ENCODE assay signal across 23 mouse cellular contexts in genomic region chr17:79015831-79016230, GRCm38 (mm10). TPM values are rescaled to one million over a fixed set of nuclear protein-coding genes. Genes with fewer than 3 reads are reported as not detected.
DNase-seq lines count a peak whose midpoint lies in the region; ATAC-seq lines count a peak whose summit lies in the region.
"Had no signal": no experiment of that assay in that cellular context is flagged by ENCODE, and none has a peak within 500 bp of the region (broad histone marks: within the 10 kb centered on the region; RNA-seq: fewer than 3 reads in every experiment).

No protein-coding gene starts in this region.

- H3K9me3 ChIP-seq in heart, embryonic 14.5 days (ENCODE audit: control insufficient read depth, low read length), result no peaks in the 10 kb centered on the region
- H3K9me3 ChIP-seq in midbrain, embryonic 11.5 days (ENCODE audit: control insufficient read depth, low read length), result no peaks in the 10 kb centered on the region
- H3K9me3 ChIP-seq in midbrain, embryonic 16.5 days (replicated peaks; ENCODE audit: control insufficient read depth, low read length, poor library complexity, severe bottlenecking), result no peaks in the 10 kb centered on the region
- H3K9me3 ChIP-seq: embryonic facial prominence, embryonic 15.5 days; midbrain, embryonic 12.5 days had no signal

- H3K4me2 ChIP-seq in heart, embryonic 14.5 days (ENCODE audit: low read length), result peak overlapping the region; percentile 31
- H3K4me2 ChIP-seq in midbrain, embryonic 11.5 days, result no peak overlapping the region
- H3K4me2 ChIP-seq in midbrain, embryonic 16.5 days (ENCODE audit: low read length), result no peak overlapping the region
- H3K4me2 ChIP-seq: embryonic facial prominence, embryonic 15.5 days; midbrain, embryonic 12.5 days had no signal

- H3K36me3 ChIP-seq in heart, embryonic 14.5 days (ENCODE audit: control insufficient read depth, insufficient read depth, low read length), result peaks cover 25% of the 10 kb centered on the region
- peaks cover 7% of the 10 kb centered on the region; the same call in 1 of the 2 replicates for H3K36me3 ChIP-seq in midbrain, embryonic 11.5 days (ENCODE audit: control insufficient read depth, insufficient read depth, low read length)
- no peaks in the 10 kb centered on the region for H3K36me3 ChIP-seq in midbrain, embryonic 16.5 days (ENCODE audit: control insufficient read depth, insufficient read depth, low read length)

- 29% methylated on average over 10 of the region's 10 CpGs for WGBS in heart, embryonic 14.5 days
- WGBS in midbrain, embryonic 11.5 days, result 91% methylated on average over 10 of the region's 10 CpGs
- 82% methylated on average over 10 of the region's 10 CpGs for WGBS in midbrain, embryonic 16.5 days

- H3K4me1 ChIP-seq in heart, embryonic 14.5 days (ENCODE audit: control insufficient read depth in 2 of 2, insufficient read depth in 2 of 2, low read length in 2 of 2), result peaks cover 10 to 40% of the 10 kb centered on the region in 2 experiments
- H3K4me1 ChIP-seq in midbrain, embryonic 11.5 days (ENCODE audit: control insufficient read depth, insufficient read depth, low read length), result peaks cover 8% of the 10 kb centered on the region; the same call in 1 of the 2 replicates
- H3K4me1 ChIP-seq in midbrain, embryonic 16.5 days (ENCODE audit: control insufficient read depth, insufficient read depth, low read length), result peaks cover 3% of the 10 kb centered on the region; the same call in 1 of the 2 replicates

- intact Hi-C loops in heart, postnatal 14 days (cut with DNase I), result no loop called here

- no peak overlapping the region for H3K9ac ChIP-seq in heart, embryonic 14.5 days (ENCODE audit: low read length)
- H3K9ac ChIP-seq in midbrain, embryonic 11.5 days (ENCODE audit: low read length), result no peak overlapping the region
- no peak overlapping the region for H3K9ac ChIP-seq in midbrain, embryonic 16.5 days (ENCODE audit: low read depth, low read length)
- H3K9ac ChIP-seq: embryonic facial prominence, embryonic 15.5 days; forebrain, postnatal 0 days; midbrain, embryonic 12.5 days had no signal

- H3K27ac ChIP-seq in heart, embryonic 14.5 days (replicated peaks in 1 of 2; ENCODE audit: control insufficient read depth in 1 of 2, insufficient read depth in 1 of 2, low read depth in 2 of 2, low read length in 2 of 2), result no peak overlapping the region
- no peak overlapping the region for H3K27ac ChIP-seq in midbrain, embryonic 11.5 days (ENCODE audit: low read depth, low read length)
- H3K27ac ChIP-seq in midbrain, embryonic 16.5 days (ENCODE audit: low read length), result no peak overlapping the region
- H3K27ac ChIP-seq: embryonic facial prominence, embryonic 15.5 days; kidney, postnatal 0 days; midbrain, embryonic 12.5 days had no signal

- DNase-seq in heart, postnatal 14 days, result no peak
- peak; percentile 66 for DNase-seq in midbrain, embryonic 11.5 days (ENCODE audit: low spot score, missing footprints)
- DNase-seq in layer of hippocampus, postnatal 36 days, result no peak
- DNase-seq in urinary bladder, adult 2 months (ENCODE audit: low spot score), result no peak
- DNase-seq: adrenal gland, postnatal 36 days; B cell, adult 2 months; cerebellum, adult 18-20 months; cerebellum, postnatal 36 days; forebrain, postnatal 0 days; gastrocnemius, postnatal 36 days; kidney, adult 18-20 months; lung, adult 2 months; lung, postnatal 36 days; right cerebral cortex, postnatal 14 days; spleen, adult 18-20 months; thymus, postnatal 25 days had no signal

- no peak for ATAC-seq in heart, embryonic 14.5 days (ENCODE audit: insufficient number of reproducible peaks, insufficient read depth, low FRiP score, low read depth)
- no peak for ATAC-seq in midbrain, embryonic 11.5 days (ENCODE audit: low FRiP score)
- ATAC-seq in midbrain, embryonic 16.5 days, result no peak
- peak; percentile 63 for ATAC-seq in megakaryocyte, adult 5-6 weeks (ENCODE audit: poor library complexity, severe bottlenecking)
- ATAC-seq: forebrain, postnatal 0 days; hindbrain, embryonic 16.5 days had no signal

- no peak overlapping the region for H3K4me3 ChIP-seq in heart, embryonic 14.5 days (ENCODE audit: control insufficient read depth in 1 of 2, insufficient read depth in 1 of 2, low read depth in 1 of 2, low read length in 2 of 2)
- no peak overlapping the region for H3K4me3 ChIP-seq in midbrain, embryonic 11.5 days (ENCODE audit: low read depth, low read length)
- H3K4me3 ChIP-seq in midbrain, embryonic 16.5 days (ENCODE audit: low read depth, low read length), result no peak overlapping the region
- H3K4me3 ChIP-seq: embryonic facial prominence, embryonic 15.5 days; midbrain, embryonic 12.5 days had no signal

- H3K27me3 ChIP-seq in heart, embryonic 14.5 days (ENCODE audit: control insufficient read depth, insufficient read depth, low read length), result no peaks in the 10 kb centered on the region
- no peaks in the 10 kb centered on the region for H3K27me3 ChIP-seq in midbrain, embryonic 11.5 days (ENCODE audit: control insufficient read depth, insufficient read depth, low read length)
- H3K27me3 ChIP-seq in midbrain, embryonic 16.5 days (ENCODE audit: control insufficient read depth, insufficient read depth, low read depth, low read length), result no peaks in the 10 kb centered on the region
- H3K27me3 ChIP-seq: embryonic facial prominence, embryonic 15.5 days; midbrain, embryonic 12.5 days had no signal

RNA-seq across cellular contexts. Expression of gene Prkd3, which starts 4.8 kb away (rescaled TPM):
- polyA plus RNA-seq in heart, embryonic 14.5 days (2014; fragmentation: Nextera tagmentation; extraction: Ambion mirVana), result 27.1 and 28.2 TPM in 2 replicates
- 10 to 100 TPM; 22.9 to 23.8 TPM for total RNA-seq in heart, postnatal 14 days (2021)
- polyA plus RNA-seq in midbrain, embryonic 11.5 days (2014; fragmentation: Nextera tagmentation; extraction: Ambion mirVana), result 48.0 and 48.5 TPM in 2 replicates
- 9.8 and 10.3 TPM in 2 replicates for polyA plus RNA-seq in midbrain, embryonic 16.5 days (2015; fragmentation: Nextera tagmentation; extraction: Ambion mirVana)
- total RNA-seq in megakaryocyte, adult 5-6 weeks (2015), result 75.6 and 77.9 TPM in 2 replicates
- total RNA-seq in megakaryocyte, adult 5-6 weeks (2017), result 79.1 and 83.0 TPM in 2 replicates
- 10 to 100 TPM; 13.2 to 13.5 TPM for total RNA-seq in layer of hippocampus, postnatal 36 days (2021)
- 26.9 and 31.2 TPM in 2 replicates for polyA plus RNA-seq in urinary bladder, adult 2 months (2012; rRNA removed)

RNA-seq across cellular contexts. Expression of gene Qpct, which starts 35.9 kb away (rescaled TPM):
- 34.7 and 41.6 TPM in 2 replicates for polyA plus RNA-seq in heart, embryonic 14.5 days (2014; fragmentation: Nextera tagmentation; extraction: Ambion mirVana)
- 1 to 10 TPM; 8.9 to 9.3 TPM for total RNA-seq in heart, postnatal 14 days (2021)
- 8.5 and 10.5 TPM in 2 replicates for polyA plus RNA-seq in midbrain, embryonic 11.5 days (2014; fragmentation: Nextera tagmentation; extraction: Ambion mirVana)
- 27.3 and 28.8 TPM in 2 replicates for polyA plus RNA-seq in midbrain, embryonic 16.5 days (2015; fragmentation: Nextera tagmentation; extraction: Ambion mirVana)
- total RNA-seq in megakaryocyte, adult 5-6 weeks (2015), result 21.0 and 23.9 TPM in 2 replicates
- total RNA-seq in megakaryocyte, adult 5-6 weeks (2017), result 20.0 and 21.0 TPM in 2 replicates
- total RNA-seq in layer of hippocampus, postnatal 36 days (2021), result 10 to 100 TPM; 11.8 to 14.0 TPM
- polyA plus RNA-seq in urinary bladder, adult 2 months (2012; rRNA removed), result 21.6 and 25.3 TPM in 2 replicates
